Mouse (Mus musculus): Measurements from ENCODE around the gene Mrps34. TPM values are rescaled to one million over a fixed set of nuclear protein-coding genes. Genes with fewer than 3 reads are reported as not detected.

The Mrps34 gene
- polyA plus RNA-seq, 1 experiment from 2014 or later, result 86.7 TPM

DNA sequence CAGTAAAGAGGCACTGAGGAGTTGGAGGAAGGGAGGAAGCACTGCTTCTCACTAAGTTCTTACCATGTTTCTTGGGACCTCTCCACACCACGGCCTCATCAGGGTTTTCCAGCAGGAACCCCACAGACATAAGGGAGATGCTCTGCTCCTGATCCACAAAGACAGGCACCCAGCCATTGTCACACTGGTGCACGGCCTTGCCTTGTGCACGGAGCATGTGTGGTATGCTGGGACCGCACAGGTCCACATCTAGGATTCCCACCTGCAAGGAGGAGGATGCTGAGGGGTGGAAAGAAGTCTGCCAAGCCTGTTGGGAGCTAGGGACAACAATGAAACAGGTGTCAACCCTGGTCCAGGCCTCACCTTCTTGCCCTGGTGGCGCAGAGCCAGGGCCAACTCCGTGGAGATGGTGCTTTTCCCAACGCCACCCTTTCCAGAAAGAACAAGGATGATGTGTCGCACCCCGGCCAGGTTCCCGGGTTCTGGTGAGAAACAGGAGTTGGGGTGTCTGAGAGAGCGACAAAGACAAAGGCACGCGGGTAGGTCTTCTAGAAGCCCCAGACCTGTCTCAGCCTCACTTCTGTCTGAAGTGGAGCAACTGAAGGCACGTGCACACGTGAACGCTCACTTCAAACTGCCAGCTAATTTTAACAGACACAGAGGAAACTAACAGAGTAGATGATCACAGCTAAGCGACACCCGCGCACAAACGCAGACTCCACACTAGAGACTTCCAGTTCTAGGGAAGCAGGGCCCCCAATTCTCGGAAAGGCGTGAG, 9.4 kb upstream of the Mrps34 start:
- no peaks in the 10 kb centered on the region for H3K9me3 ChIP-seq (replicated peaks)
- H3K4me3 ChIP-seq, result peak overlapping the region; percentile 78
- no peak for ATAC-seq (ENCODE audit: low FRiP score)
- H3K27ac ChIP-seq, result no peak overlapping the region
- peak overlapping the region; percentile 92 for H3K4me2 ChIP-seq (replicated peaks)
- no peaks in the 10 kb centered on the region for H3K27me3 ChIP-seq
- H3K36me3 ChIP-seq, result peaks cover 36% of the 10 kb centered on the region
- WGBS, result 25% methylated on average over 22 of the region's 22 CpGs
- H3K9ac ChIP-seq, result peak overlapping the region; percentile 57
- peaks cover 23% of the 10 kb centered on the region for H3K4me1 ChIP-seq

DNA sequence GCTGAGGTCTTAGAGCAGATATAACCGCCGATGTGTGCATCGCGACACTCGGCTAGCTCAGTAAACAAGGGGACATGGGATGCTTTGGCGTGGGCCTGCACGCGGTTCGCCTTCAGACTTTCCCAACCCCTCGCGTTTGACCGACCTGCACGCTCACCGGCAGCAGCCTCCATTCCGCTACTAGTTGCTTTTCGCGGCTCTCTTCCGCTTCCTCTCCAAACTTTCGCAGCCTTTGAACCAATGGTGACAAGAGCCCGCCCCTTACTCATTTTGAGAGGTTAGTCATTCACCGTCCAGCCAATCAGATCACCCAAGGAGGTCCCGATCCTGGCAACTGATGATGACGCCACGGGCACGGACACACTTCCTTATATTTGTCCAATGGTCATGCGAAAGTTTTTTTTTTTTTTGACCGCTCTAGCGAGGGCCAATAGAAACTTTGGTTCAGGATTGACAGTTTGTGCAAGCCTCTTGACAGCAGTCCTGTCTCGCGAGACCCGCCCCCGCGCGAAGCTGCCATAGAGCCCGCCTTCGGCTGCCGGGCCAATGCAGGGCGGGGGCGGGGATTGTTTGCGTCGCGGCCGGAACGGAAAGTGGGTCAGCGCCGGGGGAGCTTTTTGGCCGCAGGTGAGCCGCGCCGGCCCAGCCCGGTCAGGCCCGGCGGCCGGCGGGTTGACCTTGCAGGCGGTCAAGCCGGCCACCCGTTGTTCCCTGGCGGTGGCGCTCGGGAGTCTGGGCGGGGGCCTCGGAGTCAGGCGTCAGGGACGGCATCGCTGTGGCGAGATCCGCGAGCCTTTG, 8.6 kb upstream of the Mrps34 start, which contains the start of the genes Nubp2 and Spsb3:
Nubp2 (minus strand) TSS at position 216 of the 798 bp plus-strand sequence.
Spsb3 (plus strand) TSS at position 510 of the 798 bp plus-strand sequence.
- peaks cover 44% of the 10 kb centered on the region for H3K36me3 ChIP-seq
- H3K27me3 ChIP-seq, result no peaks in the 10 kb centered on the region
- H3K27ac ChIP-seq, result peak within 1 kb of the TSS; percentile 77
- WGBS, result under 1% methylated on average over 69 of the region's 69 CpGs
- peak within 1 kb of the TSS; percentile 83 for H3K4me3 ChIP-seq
- H3K4me2 ChIP-seq (replicated peaks), result peak within 1 kb of the TSS; percentile 92
- H3K9me3 ChIP-seq (replicated peaks), result no peaks in the 10 kb centered on the region
- H3K9ac ChIP-seq, result peak within 1 kb of the TSS; percentile 72
- peak; percentile 98 for ATAC-seq (ENCODE audit: low FRiP score)
- peaks cover 23% of the 10 kb centered on the region for H3K4me1 ChIP-seq

DNA sequence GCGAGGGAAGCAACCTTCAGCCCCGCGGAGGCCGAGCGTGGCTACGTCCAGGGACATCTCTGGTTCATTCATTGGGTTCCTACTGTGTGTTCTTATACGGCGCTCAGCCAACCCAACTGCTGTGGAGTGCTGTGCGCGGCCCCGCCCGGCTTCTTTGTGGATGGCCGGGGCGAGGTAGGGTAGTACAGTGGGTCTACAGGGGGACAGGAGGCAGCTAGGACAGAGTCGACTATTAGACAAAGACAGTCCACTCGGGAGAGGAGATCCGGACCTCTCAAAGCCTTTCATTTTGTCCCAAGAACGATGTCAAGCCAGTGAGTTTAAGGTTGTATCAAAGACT, 8.0 kb upstream of the Mrps34 start:
- H3K9me3 ChIP-seq (replicated peaks), result no peaks in the 10 kb centered on the region
- H3K9ac ChIP-seq, result peak overlapping the region; percentile 72
- peak; percentile 48 for ATAC-seq (ENCODE audit: low FRiP score)
- H3K27ac ChIP-seq, result peak overlapping the region; percentile 77
- WGBS, result under 1% methylated on average over 18 of the region's 18 CpGs
- no peaks in the 10 kb centered on the region for H3K27me3 ChIP-seq
- peak overlapping the region; percentile 83 for H3K4me3 ChIP-seq
- peak overlapping the region; percentile 76 for H3K4me2 ChIP-seq (replicated peaks)
- peaks cover 23% of the 10 kb centered on the region for H3K4me1 ChIP-seq
- H3K36me3 ChIP-seq, result peaks cover 50% of the 10 kb centered on the region

DNA sequence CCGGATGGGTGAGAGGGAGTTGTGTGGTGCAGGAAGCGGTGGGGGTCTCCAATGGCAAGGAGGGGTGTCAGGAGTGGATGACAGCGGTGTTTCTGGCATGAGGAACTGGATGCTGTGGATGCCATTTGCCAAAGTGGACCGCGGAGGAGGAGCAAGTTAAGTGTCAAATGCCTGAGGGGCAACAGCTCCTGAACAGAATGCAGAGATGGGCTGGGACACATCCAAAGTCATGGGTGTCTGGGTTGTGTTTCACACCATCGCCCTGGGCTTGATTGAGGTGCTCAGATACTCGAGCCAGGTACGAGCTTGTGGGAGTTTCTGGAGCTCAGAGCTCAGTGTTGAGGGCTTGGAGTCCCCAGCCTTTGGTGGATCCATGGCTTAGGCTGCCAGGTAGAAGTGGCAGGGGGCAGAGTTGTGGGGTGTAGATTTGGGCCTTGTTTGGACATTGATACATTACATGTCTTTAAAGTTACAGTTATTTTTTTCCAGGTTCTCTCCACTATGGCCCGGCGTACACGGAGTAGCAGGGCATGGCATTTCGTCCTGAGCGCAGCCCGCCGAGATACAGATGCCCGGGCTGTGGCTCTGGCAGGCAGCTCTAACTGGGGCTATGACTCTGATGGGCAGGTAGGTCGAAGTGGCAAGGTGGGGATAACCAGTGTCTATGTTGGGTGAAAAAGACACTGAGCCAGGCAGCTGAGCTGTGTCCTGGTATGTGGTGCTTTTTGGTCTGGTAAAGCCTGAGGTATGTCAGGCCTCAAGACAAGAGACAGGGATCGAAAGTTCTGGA, 7.4 kb upstream of the Mrps34 start:
- peak overlapping the region; percentile 83 for H3K4me3 ChIP-seq
- no peaks in the 10 kb centered on the region for H3K27me3 ChIP-seq
- H3K9ac ChIP-seq, result peak overlapping the region; percentile 72
- H3K36me3 ChIP-seq, result peaks cover 51% of the 10 kb centered on the region
- no peak overlapping the region for H3K27ac ChIP-seq
- H3K4me1 ChIP-seq, result peaks cover 23% of the 10 kb centered on the region
- no peak for ATAC-seq (ENCODE audit: low FRiP score)
- H3K4me2 ChIP-seq (replicated peaks), result peak overlapping the region; percentile 76
- no peaks in the 10 kb centered on the region for H3K9me3 ChIP-seq (replicated peaks)
- 67% methylated on average over 18 of the region's 18 CpGs for WGBS

DNA sequence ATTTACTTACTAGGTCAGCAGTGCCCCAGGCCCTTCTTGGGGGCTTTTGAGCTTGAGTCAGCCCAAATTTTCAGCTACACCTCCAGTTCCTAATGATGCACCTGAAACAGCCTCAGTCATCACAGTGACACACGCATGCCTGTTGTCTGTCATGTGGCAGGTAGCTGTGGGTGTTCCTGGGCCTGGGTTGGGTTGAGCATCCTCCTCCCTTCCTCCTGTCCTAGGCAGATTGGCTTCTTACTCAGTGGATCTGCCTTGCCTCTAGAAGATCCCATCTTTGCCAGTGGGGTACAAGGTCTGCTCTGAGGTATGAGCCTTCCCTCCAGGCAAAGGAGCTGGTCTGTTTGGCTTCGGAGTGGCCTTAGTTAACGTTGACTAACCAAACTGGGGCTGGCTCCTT, 6.1 kb upstream of the Mrps34 start:
- Histone ChIP-seq H3K4me2 (replicated peaks) (no peak overlapping the region), H3K4me3 (no peak overlapping the region)
- WGBS, result 90% methylated on average over 3 of the region's 3 CpGs

DNA sequence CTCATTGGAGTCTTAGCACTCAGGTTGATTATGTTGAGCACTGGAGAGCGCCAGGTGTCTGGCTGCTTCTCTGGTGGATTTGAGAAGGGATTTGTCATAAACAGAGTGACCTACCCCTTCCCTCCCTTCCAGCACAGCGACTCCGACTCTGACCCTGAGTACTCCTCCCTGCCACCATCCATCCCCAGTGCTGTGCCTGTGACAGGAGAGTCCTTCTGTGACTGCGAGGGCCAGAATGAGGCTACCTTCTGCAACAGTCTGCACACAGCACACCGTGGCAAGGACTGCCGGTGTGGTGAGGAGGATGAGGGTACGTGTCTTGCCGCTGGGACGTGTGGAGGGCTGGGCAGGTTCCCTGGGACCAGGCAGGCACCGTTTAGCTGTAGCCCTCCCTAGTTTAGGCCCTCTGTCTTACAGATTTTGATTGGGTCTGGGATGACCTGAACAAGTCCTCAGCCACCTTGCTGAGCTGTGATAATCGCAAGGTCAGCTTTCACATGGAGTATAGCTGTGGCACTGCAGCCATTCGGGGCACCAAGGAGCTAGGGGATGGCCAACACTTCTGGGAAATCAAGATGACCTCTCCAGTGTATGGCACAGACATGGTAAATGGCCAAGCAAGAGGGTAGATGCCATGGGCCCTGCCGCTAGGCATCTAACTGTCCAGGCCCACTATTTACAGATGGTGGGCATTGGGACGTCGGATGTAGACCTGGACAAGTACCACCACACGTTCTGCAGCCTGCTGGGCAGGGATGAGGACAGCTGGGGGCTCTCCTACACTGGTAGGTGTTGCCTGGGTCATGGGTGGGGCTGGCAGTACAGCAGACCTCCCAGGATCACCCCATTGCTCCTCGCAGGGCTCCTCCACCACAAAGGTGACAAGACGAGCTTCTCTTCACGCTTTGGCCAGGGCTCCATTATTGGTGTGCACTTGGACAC, 4.5 kb upstream of the Mrps34 start:
- WGBS, result 90% methylated on average over 19 of the region's 19 CpGs
- H3K4me2 ChIP-seq (replicated peaks), result no peak overlapping the region

More for the DNA sequence above, 6.1 kb upstream of the Mrps34 start:
- H3K27ac ChIP-seq, result no peak overlapping the region
- no peaks in the 10 kb centered on the region for H3K27me3 ChIP-seq
- H3K36me3 ChIP-seq, result peaks cover 50% of the 10 kb centered on the region
- no peak for ATAC-seq (ENCODE audit: low FRiP score)
- H3K9me3 ChIP-seq (replicated peaks), result no peaks in the 10 kb centered on the region
- H3K4me1 ChIP-seq, result peaks cover 27% of the 10 kb centered on the region
- no peak overlapping the region for H3K9ac ChIP-seq

DNA sequence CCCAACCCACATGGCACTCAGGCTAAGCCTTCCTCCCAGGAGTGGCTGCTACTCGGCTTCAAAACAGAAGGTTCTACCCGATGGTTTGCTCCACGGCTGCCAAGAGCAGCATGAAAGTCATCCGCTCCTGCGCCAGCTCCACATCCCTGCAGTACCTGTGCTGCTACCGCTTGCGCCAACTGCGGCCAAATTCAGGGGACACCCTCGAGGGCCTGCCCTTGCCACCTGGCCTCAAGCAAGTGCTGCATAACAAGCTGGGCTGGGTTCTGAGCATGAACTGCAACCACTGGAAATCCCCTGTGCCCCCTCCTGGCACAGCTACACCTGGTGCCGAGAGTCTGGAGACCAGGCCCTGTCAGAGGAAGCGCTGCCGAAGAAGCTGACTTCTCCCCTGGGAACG, 3.6 kb upstream of the Mrps34 start:
- WGBS, result 88% methylated on average over 13 of the region's 13 CpGs
- Histone ChIP-seq H3K4me3 (no peak overlapping the region), H3K9ac (no peak overlapping the region), H3K27me3 (no peaks in the 10 kb centered on the region), H3K36me3 (peaks cover 45% of the 10 kb centered on the region), H3K27ac (no peak overlapping the region), H3K4me2 (replicated peaks) (no peak overlapping the region), H3K9me3 (replicated peaks) (no peaks in the 10 kb centered on the region), H3K4me1 (peaks cover 31% of the 10 kb centered on the region)
- no peak for ATAC-seq (ENCODE audit: low FRiP score)

More for the DNA sequence above, 4.5 kb upstream of the Mrps34 start:
- Histone ChIP-seq H3K4me1 (peaks cover 26% of the 10 kb centered on the region), H3K27me3 (no peaks in the 10 kb centered on the region), H3K36me3 (peaks cover 45% of the 10 kb centered on the region), H3K9me3 (replicated peaks) (no peaks in the 10 kb centered on the region), H3K27ac (no peak overlapping the region), H3K9ac (no peak overlapping the region), H3K4me3 (no peak overlapping the region)
- ATAC-seq (ENCODE audit: low FRiP score), result no peak

DNA sequence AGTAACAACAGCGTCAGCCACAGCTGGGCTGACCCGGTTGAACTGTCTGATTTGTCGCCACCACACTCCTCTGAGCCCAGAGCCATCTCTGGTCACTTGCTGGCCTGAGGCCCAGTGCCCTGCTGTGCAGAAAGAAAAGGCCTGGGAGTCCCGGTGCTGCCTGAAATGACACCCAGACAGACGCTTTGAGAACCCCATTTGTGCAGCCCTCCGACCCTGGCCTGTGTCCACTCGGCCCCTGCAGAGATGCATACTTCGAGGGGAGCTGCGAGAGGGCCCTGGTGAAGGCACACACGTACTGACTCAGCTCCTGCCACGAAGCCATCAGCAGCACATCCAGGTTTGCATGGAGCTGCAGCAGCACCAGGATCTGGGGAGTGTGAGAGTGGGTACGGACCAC, 2.1 kb upstream of the Mrps34 start:
- no peak overlapping the region for H3K27ac ChIP-seq
- no peak for ATAC-seq (ENCODE audit: low FRiP score)
- H3K4me3 ChIP-seq, result no peak overlapping the region
- peaks cover 51% of the 10 kb centered on the region for H3K36me3 ChIP-seq
- 89% methylated on average over 12 of the region's 12 CpGs for WGBS
- H3K9ac ChIP-seq, result no peak overlapping the region
- H3K27me3 ChIP-seq, result no peaks in the 10 kb centered on the region
- H3K9me3 ChIP-seq (replicated peaks), result no peaks in the 10 kb centered on the region
- H3K4me2 ChIP-seq (replicated peaks), result no peak overlapping the region
- peaks cover 35% of the 10 kb centered on the region for H3K4me1 ChIP-seq

DNA sequence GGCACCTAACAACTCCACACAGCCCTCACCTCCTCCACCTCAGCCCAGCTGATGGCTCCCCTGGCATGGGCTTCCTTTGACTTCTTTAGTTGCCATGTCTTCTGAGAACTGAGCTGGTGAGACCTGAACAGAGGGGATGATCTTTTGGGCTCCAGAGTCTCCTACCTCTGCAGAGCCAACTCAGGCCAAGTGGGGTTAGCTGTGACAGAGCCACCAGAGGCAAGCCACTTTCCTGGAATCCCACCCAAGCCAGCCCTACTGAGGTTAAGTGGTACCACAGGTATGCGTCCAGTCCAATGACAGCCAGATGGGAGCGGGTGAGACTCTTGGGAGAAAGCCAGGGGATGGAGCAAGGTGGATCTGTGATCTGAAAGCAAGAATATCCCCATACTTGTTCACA, 1.6 kb upstream of the Mrps34 start:
- no peak overlapping the region for H3K4me2 ChIP-seq (replicated peaks)
- ATAC-seq (ENCODE audit: low FRiP score), result no peak
- peaks cover 34% of the 10 kb centered on the region for H3K4me1 ChIP-seq

DNA sequence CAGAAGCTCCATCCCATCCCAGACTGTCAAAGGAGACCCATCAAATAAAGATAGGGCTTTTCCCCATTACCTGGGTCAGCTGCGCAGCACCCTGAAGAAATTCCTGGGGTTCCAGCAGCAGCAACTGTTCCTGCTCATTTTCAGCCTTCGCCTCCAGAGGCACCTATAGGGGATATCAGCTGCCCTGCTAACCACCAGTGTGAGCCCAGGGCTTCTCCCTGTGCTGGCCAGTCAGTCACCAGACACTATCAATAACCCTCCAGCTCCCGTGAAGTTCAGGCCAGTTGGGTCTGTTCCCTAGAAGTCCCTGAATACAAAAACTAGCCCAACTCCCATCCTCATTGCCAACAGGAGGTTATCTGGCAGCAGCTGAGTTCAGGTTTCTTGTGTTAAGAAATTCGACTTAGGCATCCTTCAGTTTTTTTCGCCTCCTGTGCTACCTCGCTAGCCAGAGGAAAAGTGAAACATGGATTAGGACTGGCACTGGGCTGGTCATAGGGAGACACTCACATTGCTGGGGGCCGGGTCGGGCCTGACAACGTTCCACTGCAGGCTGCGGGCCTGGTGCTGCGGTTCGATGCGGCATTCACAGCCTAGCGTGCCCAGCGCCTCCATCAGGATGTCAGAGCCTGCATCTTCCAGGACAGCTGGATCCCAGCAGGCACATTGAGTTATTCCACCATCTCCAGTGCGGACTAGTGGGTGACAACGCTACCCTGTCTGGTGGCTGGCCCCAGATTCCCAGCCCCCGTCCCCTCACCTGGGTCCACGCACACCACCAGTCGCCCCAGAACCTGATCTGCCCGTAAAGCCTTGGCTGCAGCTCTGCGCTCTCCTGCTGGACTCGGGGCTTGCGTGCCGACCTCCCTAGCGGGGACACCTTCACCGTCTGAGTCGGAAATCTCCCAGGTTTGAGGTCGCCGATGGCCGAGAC, 588 bp upstream of the Mrps34 start:
- Histone ChIP-seq H3K4me2 (replicated peaks) (peak overlapping the region; percentile 98), H3K4me3 (peak overlapping the region; percentile 78), H3K27me3 (no peaks in the 10 kb centered on the region), H3K4me1 (peaks cover 34% of the 10 kb centered on the region), H3K36me3 (peaks cover 63% of the 10 kb centered on the region), H3K9ac (peak overlapping the region; percentile 89), H3K9me3 (replicated peaks) (no peaks in the 10 kb centered on the region), H3K27ac (peak overlapping the region; percentile 83)
- 11% methylated on average over 31 of the region's 31 CpGs for WGBS
- peak; percentile 5; the same call in 1 of the 2 replicates for ATAC-seq (ENCODE audit: low FRiP score)

More for the DNA sequence above, 1.6 kb upstream of the Mrps34 start:
- no peaks in the 10 kb centered on the region for H3K27me3 ChIP-seq
- H3K36me3 ChIP-seq, result peaks cover 55% of the 10 kb centered on the region
- no peak overlapping the region for H3K4me3 ChIP-seq
- no peaks in the 10 kb centered on the region for H3K9me3 ChIP-seq (replicated peaks)
- no peak overlapping the region for H3K9ac ChIP-seq
- WGBS, result 100% methylated on average over 2 of the region's 2 CpGs
- H3K27ac ChIP-seq, result no peak overlapping the region

Measured in hindbrain, embryonic 12.5 days (tissue).